7 mouse cellular contexts compared by ENCODE assay signal in the genomic region with DNA sequence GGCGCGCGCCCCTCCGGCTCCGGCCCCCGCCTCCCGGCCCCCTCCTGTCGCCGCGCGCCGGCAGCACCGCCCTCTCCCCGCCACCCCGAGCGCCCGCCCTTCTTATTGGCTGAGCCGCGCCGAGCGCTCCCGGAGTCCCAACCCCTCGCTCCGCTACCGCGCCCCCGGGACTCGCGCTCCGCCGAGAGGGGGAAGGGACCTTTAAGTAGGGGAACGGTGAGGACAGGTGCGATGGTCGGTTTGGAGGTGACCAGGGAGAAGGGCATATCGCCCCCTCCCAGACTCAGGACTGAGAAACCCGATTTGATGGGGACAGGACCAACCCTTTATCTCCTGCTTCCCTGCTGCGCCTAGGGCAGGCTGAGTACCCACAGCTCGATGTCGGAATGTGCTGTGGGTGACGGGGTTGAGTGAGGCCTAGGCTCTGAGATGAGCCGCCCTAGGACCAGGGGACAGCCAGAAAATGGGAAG. TPM values are rescaled to one million over a fixed set of nuclear protein-coding genes. Genes with fewer than 3 reads are reported as not detected.
A peak's percentile ranks its signal among the peaks of the same experiment; 100 is the strongest.
DNase-seq lines count a peak whose midpoint lies in the region; TF ChIP-seq lines count a peak whose summit lies in the region.

No protein-coding gene starts in this region.

- H3K27me3 ChIP-seq in small intestine, adult 2 months (ENCODE audit: control insufficient read depth, insufficient read depth, low read length) = peaks cover 28% of the 10 kb centered on the region

- intact Hi-C loops in gastrocnemius, postnatal 14 days (cut with DNase I; ENCODE audit: low total_unique reads) = no loop called here

- H3K36me3 ChIP-seq in small intestine, adult 2 months (ENCODE audit: control insufficient read depth, insufficient read depth, low read length) = no peaks in the 10 kb centered on the region

- peak overlapping the region; percentile 3; the same call in 1 of the 2 replicates for H3K27ac ChIP-seq in cortical plate, adult 2 months (ENCODE audit: insufficient read depth, low read length)
- peak overlapping the region; percentile 57 for H3K27ac ChIP-seq in small intestine, adult 2 months (ENCODE audit: insufficient read depth, low read depth, low read length)

- WGBS in small intestine, adult 2 months = 1% methylated on average over 39 of the region's 41 CpGs

- no peak for TF ChIP-seq CTCF in cortical plate, adult 2 months (IDR thresholded peaks at IDR 0.05; ENCODE audit: extremely low read depth, insufficient read depth, low read length)
- TF ChIP-seq CTCF in small intestine, adult 2 months (IDR thresholded peaks at IDR 0.05; ENCODE audit: extremely low read depth, insufficient read length, insufficient replicate concordance, low read depth, low read length) = no peak

- TF ChIP-seq POLR2A in cortical plate, adult 2 months (IDR thresholded peaks at IDR 0.05; ENCODE audit: extremely low read depth, insufficient read depth, low read length) = peak; percentile 64; the same call in 1 of the 2 replicates
- TF ChIP-seq POLR2A in small intestine, adult 2 months (IDR thresholded peaks at IDR 0.05; ENCODE audit: low read depth, low read length) = no peak

- H3K4me1 ChIP-seq in cortical plate, adult 2 months (ENCODE audit: control insufficient read depth, insufficient read depth, low read length) = peaks cover 3% of the 10 kb centered on the region; the same call in 1 of the 2 replicates
- peaks cover 17% of the 10 kb centered on the region for H3K4me1 ChIP-seq in small intestine, adult 2 months (ENCODE audit: control insufficient read depth, insufficient read depth, insufficient read length, low read length)

- peak; percentile 92 for DNase-seq in adrenal gland, postnatal 10 days
- DNase-seq in gastrocnemius, postnatal 14 days = peak; percentile 82
- DNase-seq in hindlimb bud, embryonic 11.5 days (ENCODE audit: extremely low spot score, low read depth, low spot score) = peak; percentile 31
- DNase-seq in left cerebral cortex, adult 9 months (ENCODE audit: low spot score in 2 of 2) = peak; percentile 57 to 81
- DNase-seq in mesoderm, embryonic 11.5 days (ENCODE audit: low read depth, low spot score) = peak; percentile 90

- H3K4me3 ChIP-seq in cortical plate, adult 2 months (ENCODE audit: insufficient read depth, low read length) = peak overlapping the region; percentile 48
- peak overlapping the region; percentile 65 for H3K4me3 ChIP-seq in small intestine, adult 2 months (ENCODE audit: low read depth, low read length)

RNA-seq across cellular contexts. Expression of gene Kcnh2, which starts 0.3 kb away (rescaled TPM):
- total RNA-seq in adrenal gland, postnatal 10 days (2021) = 10 to 100 TPM; 12.8 to 23.1 TPM
- polyA plus RNA-seq in cortical plate, adult 2 months (2012; rRNA removed) = 27.3 and 29.4 TPM in 2 replicates
- total RNA-seq in gastrocnemius, postnatal 14 days (2021) = 1 to 10 TPM; 1.8 to 4.2 TPM
- polyA plus RNA-seq in small intestine, adult 2 months (2012; rRNA removed) = 21.9 and 26.3 TPM in 2 replicates

RNA-seq across cellular contexts. Expression of gene Nos3, which starts 12.9 kb away (rescaled TPM):
- 10 to 100 TPM; 16.3 to 16.6 TPM for total RNA-seq in adrenal gland, postnatal 10 days (2021)
- polyA plus RNA-seq in cortical plate, adult 2 months (2012; rRNA removed) = 9.6 and 10.4 TPM in 2 replicates
- total RNA-seq in gastrocnemius, postnatal 14 days (2021) = 10 to 100 TPM in 1 of 2 experiments, 1 to 10 TPM in 1; 8.6 to 10.6 TPM
- polyA plus RNA-seq in small intestine, adult 2 months (2012; rRNA removed) = 2.8 and 4.0 TPM in 2 replicates

RNA-seq across cellular contexts. Expression of gene Atg9b, which starts 40.2 kb away (rescaled TPM):
- under 1 TPM; 0.60 to 0.67 TPM for total RNA-seq in adrenal gland, postnatal 10 days (2021)
- polyA plus RNA-seq in cortical plate, adult 2 months (2012; rRNA removed) = 4.0 and 4.1 TPM in 2 replicates
- under 1 TPM; 0.11 to 0.14 TPM for total RNA-seq in gastrocnemius, postnatal 14 days (2021)
- polyA plus RNA-seq in small intestine, adult 2 months (2012; rRNA removed) = 0.43 and 1.9 TPM in 2 replicates

RNA-seq across cellular contexts. Expression of gene Abcb8, which starts 41.7 kb away (rescaled TPM):
- 100 to 1,000 TPM in 1 of 2 experiments, 10 to 100 TPM in 1; 93.7 to 116 TPM for total RNA-seq in adrenal gland, postnatal 10 days (2021)
- 54.8 and 57.3 TPM in 2 replicates for polyA plus RNA-seq in cortical plate, adult 2 months (2012; rRNA removed)
- 10 to 100 TPM; 36.2 to 43.6 TPM for total RNA-seq in gastrocnemius, postnatal 14 days (2021)
- polyA plus RNA-seq in small intestine, adult 2 months (2012; rRNA removed) = 53.2 and 83.7 TPM in 2 replicates

Comparison
In these comparisons a context has a peak if more than half of its experiments do, and no peak if none do; other contexts are left out.
1. Peak in every context shown above with its lines: DNase-seq, H3K4me3 ChIP-seq and H3K27ac ChIP-seq.
2. DNase-seq: peak in every context shown above with its lines; median percentile 92 in adrenal gland, postnatal 10 days; 90 in mesoderm, embryonic 11.5 days; 82 in gastrocnemius, postnatal 14 days; 69 in left cerebral cortex, adult 9 months; 31 in hindlimb bud, embryonic 11.5 days.